Mouse (Mus musculus): ENCODE results near the gene Klc3. TPM values are rescaled to one million over a fixed set of nuclear protein-coding genes. Genes with fewer than 3 reads are reported as not detected.

The Klc3 gene
- polyA plus RNA-seq, 1 experiment from 2014 or later = 1.5 TPM

- Histone ChIP-seq H3K9me3 (no peaks in the 10 kb centered on the region), H3K9ac (no peak overlapping the region; the same call in 1 of the 2 replicates), H3K27me3 (replicated peaks) (peaks cover 5% of the 10 kb centered on the region; the same call in 1 of the 2 replicates), H3K4me2 (peak overlapping the region; percentile 96; the same call in 1 of the 2 replicates), H3K36me3 (replicated peaks) (peaks cover 17% of the 10 kb centered on the region; the same call in 1 of the 2 replicates), H3K27ac (no peak overlapping the region), H3K4me1 (peaks cover 34% of the 10 kb centered on the region), H3K4me3 (0 out of 2 replicates have a peak overlapping the region, but pooled peaks have one; percentile 0)
- no peak for ATAC-seq (replicated peaks)
- WGBS = 90% methylated on average over 25 of the region's 25 CpGs
These were observed 46.2 kb downstream of the Klc3 start for GRCm38 (mm10) chr7:19357381-19358375.

- no peak overlapping the region for H3K4me3 ChIP-seq
- no peaks in the 10 kb centered on the region; the same call in 1 of the 2 replicates for H3K27me3 ChIP-seq (replicated peaks)
- H3K9ac ChIP-seq = no peak overlapping the region
- H3K36me3 ChIP-seq (replicated peaks) = peaks cover 22% of the 10 kb centered on the region; the same call in 1 of the 2 replicates
- ATAC-seq (replicated peaks) = no peak
- WGBS = 75% methylated on average over 10 of the region's 10 CpGs
- peaks cover 23% of the 10 kb centered on the region for H3K4me1 ChIP-seq
- no peaks in the 10 kb centered on the region for H3K9me3 ChIP-seq
- H3K4me2 ChIP-seq = no peak overlapping the region
- H3K27ac ChIP-seq = no peak overlapping the region
These were observed 47.6 kb downstream of the Klc3 start for GRCm38 (mm10) chr7:19356311-19356710.

- H3K4me3 ChIP-seq = no peak overlapping the region
- no peak for ATAC-seq (replicated peaks)
- H3K9me3 ChIP-seq = no peaks in the 10 kb centered on the region
- H3K36me3 ChIP-seq (replicated peaks) = peaks cover 24% of the 10 kb centered on the region; the same call in 1 of the 2 replicates
- no peaks in the 10 kb centered on the region for H3K27me3 ChIP-seq (replicated peaks)
- H3K9ac ChIP-seq = no peak overlapping the region
- H3K4me2 ChIP-seq = no peak overlapping the region
- peaks cover 11% of the 10 kb centered on the region for H3K4me1 ChIP-seq
- WGBS = 90% methylated on average over 5 of the region's 5 CpGs
- no peak overlapping the region for H3K27ac ChIP-seq
These were observed 48.9 kb downstream of the Klc3 start for GRCm38 (mm10) chr7:19354991-19355390.

- Histone ChIP-seq H3K27ac (no peak overlapping the region), H3K36me3 (replicated peaks) (peaks cover 27% of the 10 kb centered on the region; the same call in 1 of the 2 replicates), H3K27me3 (replicated peaks) (no peaks in the 10 kb centered on the region), H3K9ac (no peak overlapping the region), H3K4me1 (peaks cover 13% of the 10 kb centered on the region), H3K4me2 (no peak overlapping the region), H3K9me3 (no peaks in the 10 kb centered on the region), H3K4me3 (no peak overlapping the region)
- WGBS = 90% methylated on average over 8 of the region's 8 CpGs
- no peak for ATAC-seq (replicated peaks)
These were observed 53.7 kb downstream of the Klc3 start for GRCm38 (mm10) chr7:19350221-19350620.

- Histone ChIP-seq H3K27me3 (replicated peaks) (no peaks in the 10 kb centered on the region), H3K27ac (no peak overlapping the region), H3K4me1 (peaks cover 17% of the 10 kb centered on the region), H3K4me2 (no peak overlapping the region), H3K4me3 (no peak overlapping the region), H3K9me3 (no peaks in the 10 kb centered on the region), H3K36me3 (replicated peaks) (peaks cover 26% of the 10 kb centered on the region; the same call in 1 of the 2 replicates), H3K9ac (no peak overlapping the region)
- WGBS = 90% methylated on average over 13 of the region's 13 CpGs
- no peak for ATAC-seq (replicated peaks)
These were observed 54.6 kb downstream of the Klc3 start for GRCm38 (mm10) chr7:19349188-19349915.

GRCm38 (mm10) chr7:19344938-19345471 is 58.9 kb downstream of the Klc3 start:
- ATAC-seq (replicated peaks) = peak; percentile 95
- no peaks in the 10 kb centered on the region for H3K9me3 ChIP-seq
- H3K4me1 ChIP-seq = peaks cover 41% of the 10 kb centered on the region
- 0% methylated on average over 31 of the region's 31 CpGs for WGBS
- H3K4me2 ChIP-seq = peak overlapping the region; percentile 92
- peaks cover 11% of the 10 kb centered on the region; the same call in 1 of the 2 replicates for H3K36me3 ChIP-seq (replicated peaks)
- peak overlapping the region; percentile 89 for H3K27ac ChIP-seq
- peak overlapping the region; percentile 81 for H3K4me3 ChIP-seq
- peak overlapping the region; percentile 75 for H3K9ac ChIP-seq
- peaks cover 13% of the 10 kb centered on the region for H3K27me3 ChIP-seq (replicated peaks)

MicroRNAs encoded within 50 kb of the gene (microRNA counts, 519-probe panel; counts per million panel counts)
- not detected for microRNA mmu-miR-343

Small RNA genes lying within 50 kb of the gene (microRNA-seq; reads per million reads assigned to microRNA genes)
- gene Mir343 = not detected

Other genes with a start within 250 kb of the Klc3 start
- gene Gipr, start 238.0 kb downstream of the Klc3 start, polyA plus RNA-seq (2015; fragmentation: Nextera tagmentation; extraction: Ambion mirVana) = 3.5 and 4.3 TPM in 2 replicates
- gene Eml2, start 227.7 kb downstream of the Klc3 start, polyA plus RNA-seq (2015; fragmentation: Nextera tagmentation; extraction: Ambion mirVana) = 8.9 and 10.8 TPM in 2 replicates
- gene Gpr4, start 191.6 kb downstream of the Klc3 start, polyA plus RNA-seq (2015; fragmentation: Nextera tagmentation; extraction: Ambion mirVana) = 3.5 and 4.0 TPM in 2 replicates
- 37.9 and 41.1 TPM in 2 replicates for gene Opa3, start 175.8 kb downstream of the Klc3 start, polyA plus RNA-seq (2015; fragmentation: Nextera tagmentation; extraction: Ambion mirVana)
- 35.9 and 37.4 TPM in 2 replicates for gene Vasp, start 132.3 kb downstream of the Klc3 start, polyA plus RNA-seq (2015; fragmentation: Nextera tagmentation; extraction: Ambion mirVana)
- 1.1 and 1.7 TPM in 2 replicates for gene Ppm1n, start 124.0 kb downstream of the Klc3 start, polyA plus RNA-seq (2015; fragmentation: Nextera tagmentation; extraction: Ambion mirVana)
- 112 and 121 TPM in 2 replicates for gene Rtn2, start 121.5 kb downstream of the Klc3 start, polyA plus RNA-seq (2015; fragmentation: Nextera tagmentation; extraction: Ambion mirVana)
- gene Fosb, start 94.1 kb downstream of the Klc3 start, polyA plus RNA-seq (2015; fragmentation: Nextera tagmentation; extraction: Ambion mirVana) = 0.08 TPM in 1 of 2 replicates, not detected in the other
- gene Ercc1, start 59.3 kb downstream of the Klc3 start, polyA plus RNA-seq (2015; fragmentation: Nextera tagmentation; extraction: Ambion mirVana) = 80.2 and 83.3 TPM in 2 replicates
- 22.0 and 25.1 TPM in 2 replicates for gene Cd3eap, start 44.6 kb downstream of the Klc3 start, polyA plus RNA-seq (2015; fragmentation: Nextera tagmentation; extraction: Ambion mirVana)
- gene Ppp1r13l, start 44.4 kb downstream of the Klc3 start, polyA plus RNA-seq (2015; fragmentation: Nextera tagmentation; extraction: Ambion mirVana) = 2.1 and 2.5 TPM in 2 replicates
- gene Ercc2, start 22.1 kb downstream of the Klc3 start, polyA plus RNA-seq (2015; fragmentation: Nextera tagmentation; extraction: Ambion mirVana) = 29.7 and 33.0 TPM in 2 replicates
- gene Ckm, start 672 bp upstream of the Klc3 start, polyA plus RNA-seq (2015; fragmentation: Nextera tagmentation; extraction: Ambion mirVana) = not detected in 2 replicates
- 20.4 and 20.6 TPM in 2 replicates for gene Mark4, start 54.7 kb upstream of the Klc3 start, polyA plus RNA-seq (2015; fragmentation: Nextera tagmentation; extraction: Ambion mirVana)
- gene Exoc3l2, start 59.2 kb upstream of the Klc3 start, polyA plus RNA-seq (2015; fragmentation: Nextera tagmentation; extraction: Ambion mirVana) = 0.17 and 0.57 TPM in 2 replicates
- gene Bloc1s3, start 104.3 kb upstream of the Klc3 start, polyA plus RNA-seq (2015; fragmentation: Nextera tagmentation; extraction: Ambion mirVana) = 4.8 and 5.0 TPM in 2 replicates
- 38.3 and 39.1 TPM in 2 replicates for gene Trappc6a, start 104.3 kb upstream of the Klc3 start, polyA plus RNA-seq (2015; fragmentation: Nextera tagmentation; extraction: Ambion mirVana)
- 0.74 and 0.95 TPM in 2 replicates for gene Nkpd1, start 113.7 kb upstream of the Klc3 start, polyA plus RNA-seq (2015; fragmentation: Nextera tagmentation; extraction: Ambion mirVana)
- gene Ppp1r37, start 159.0 kb upstream of the Klc3 start, polyA plus RNA-seq (2015; fragmentation: Nextera tagmentation; extraction: Ambion mirVana) = 44.0 and 48.3 TPM in 2 replicates
- gene Zfp296, start 173.2 kb upstream of the Klc3 start, polyA plus RNA-seq (2015; fragmentation: Nextera tagmentation; extraction: Ambion mirVana) = 0.25 and 0.26 TPM in 2 replicates
- gene Gemin7, start 173.5 kb upstream of the Klc3 start, polyA plus RNA-seq (2015; fragmentation: Nextera tagmentation; extraction: Ambion mirVana) = 142 and 155 TPM in 2 replicates
- gene Clasrp, start 200.4 kb upstream of the Klc3 start, polyA plus RNA-seq (2015; fragmentation: Nextera tagmentation; extraction: Ambion mirVana) = 67.2 and 69.1 TPM in 2 replicates
- 5.5 and 5.9 TPM in 2 replicates for gene Relb, start 225.3 kb upstream of the Klc3 start, polyA plus RNA-seq (2015; fragmentation: Nextera tagmentation; extraction: Ambion mirVana)